Mouse (Mus musculus): ENCODE measurements at regions not wholly inside any gene's neighbourhood (a gene's known extent, or its start where the extent isn't known, plus 50 kb on each side); places are given as distances from the start of the nearest gene placed in this dataset.
A peak's percentile ranks its signal among the peaks of the same experiment; 100 is the strongest.
"Not testable (repeated sequence)": the region's sequence is repeated elsewhere in the genome, so short reads cannot be mapped to it uniquely, and the experiment has no call there.

DNA sequence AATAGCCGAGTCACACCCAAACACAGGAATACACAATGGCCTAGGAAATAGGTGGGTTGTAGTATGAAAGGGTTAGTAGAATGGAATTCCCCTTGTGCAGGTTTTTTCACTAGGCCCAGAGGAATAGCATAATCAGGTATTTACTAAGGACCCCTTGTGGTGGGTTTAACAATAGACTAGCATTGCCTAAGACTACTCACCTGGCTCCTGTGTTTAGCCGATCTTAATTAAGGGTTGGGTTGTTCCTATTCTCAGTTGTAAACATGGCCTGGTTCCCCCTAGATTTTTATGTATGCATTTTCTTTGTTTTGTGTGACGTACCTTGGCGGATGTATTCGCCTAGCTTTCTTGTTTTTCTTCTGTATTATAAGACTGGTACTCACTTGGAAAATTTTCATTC is 90.8 kb upstream of the Srd5a2 start:
- DNase-seq = not testable (repeated sequence)

DNA sequence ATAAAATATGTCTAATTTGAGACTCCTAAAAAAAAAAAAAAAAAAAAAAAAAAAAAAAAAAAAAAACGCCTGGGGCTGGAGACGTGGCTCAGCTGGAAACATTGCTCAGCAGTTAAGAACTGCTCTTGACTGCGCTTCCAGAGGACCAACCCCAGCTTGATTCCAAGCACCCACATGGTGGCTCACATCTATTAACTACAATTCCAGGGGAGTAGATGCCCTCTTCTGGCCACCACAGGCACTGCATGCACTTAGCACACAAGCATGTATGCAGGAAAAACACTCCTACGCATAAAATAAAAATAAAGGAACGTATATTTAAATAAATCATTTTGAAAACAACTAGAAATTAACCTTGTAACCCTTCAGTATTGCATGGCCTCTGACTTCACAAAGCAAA is 87.3 kb upstream of the Srd5a2 start:
- peak; percentile 10 for DNase-seq

DNA sequence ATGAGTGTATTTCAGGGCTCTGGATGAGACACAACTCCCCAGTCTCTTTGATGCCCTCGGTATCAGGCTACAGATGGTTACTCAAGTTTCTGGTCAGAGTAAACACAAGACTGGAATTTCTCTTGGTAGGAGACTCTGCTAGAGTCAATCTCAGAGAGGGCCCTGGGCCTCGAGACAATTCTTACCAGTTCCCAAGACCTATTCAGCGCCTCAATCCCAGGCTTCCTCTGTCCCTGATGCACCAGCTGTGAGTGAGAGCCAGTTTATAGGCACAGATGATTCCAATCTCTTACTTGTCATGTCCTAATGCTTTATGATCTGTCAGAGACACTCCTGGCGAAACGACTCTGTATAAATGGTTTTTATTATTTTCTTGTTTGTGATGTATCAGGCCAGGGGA is 83.8 kb upstream of the Srd5a2 start:
- no peak for DNase-seq

DNA sequence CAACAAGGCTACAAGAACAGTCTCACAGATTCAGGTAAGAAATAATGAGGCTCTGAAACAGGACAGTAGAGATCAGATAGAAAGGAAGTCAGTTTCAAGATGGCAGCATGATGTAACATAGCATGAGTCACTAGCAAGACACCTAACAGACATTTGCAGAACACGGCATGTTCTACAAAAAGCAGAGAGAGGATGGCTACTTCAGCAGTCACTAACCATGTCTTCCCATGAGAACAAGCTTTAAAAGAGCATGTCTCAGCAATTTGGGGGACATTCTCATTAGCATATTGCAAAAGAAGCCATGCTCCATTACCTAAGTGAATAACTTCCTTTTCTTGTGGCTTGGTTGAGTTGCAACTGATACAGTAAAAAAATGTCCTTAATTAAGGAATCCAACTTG is 75.2 kb upstream of the Srd5a2 start:
- no peak for DNase-seq

GRCm38 (mm10) chr17:74120969-74121368 is 73.3 kb upstream of the Srd5a2 start:
- no peak for DNase-seq
